Mouse (Mus musculus): Measurements from ENCODE around the gene Ms4a12. TPM values are rescaled to one million over a fixed set of nuclear protein-coding genes. Genes with fewer than 3 reads are reported as not detected.
"Not testable (repeated sequence)": the region's sequence is repeated elsewhere in the genome, so short reads cannot be mapped to it uniquely, and the experiment has no call there.

Ms4a12 gene
- polyA plus RNA-seq (2015; fragmentation: Nextera tagmentation; extraction: Ambion mirVana): not detected in 2 replicates

- Histone ChIP-seq H3K36me3 (ENCODE audit: control insufficient read depth, insufficient read depth, low read length) (no peaks in the 10 kb centered on the region), H3K4me3 (ENCODE audit: low read depth, low read length) (no peak within 1 kb of the TSS), H3K27me3 (ENCODE audit: control insufficient read depth, insufficient read depth, low read depth, low read length) (no peaks in the 10 kb centered on the region), H3K9me3 (replicated peaks; ENCODE audit: control insufficient read depth, low read length, poor library complexity, severe bottlenecking) (no peaks in the 10 kb centered on the region), H3K27ac (ENCODE audit: low read length) (no peak within 1 kb of the TSS), H3K4me1 (ENCODE audit: control insufficient read depth, insufficient read depth, low read length) (no peaks in the 10 kb centered on the region), H3K4me2 (ENCODE audit: low read length) (no peak within 1 kb of the TSS), H3K9ac (ENCODE audit: low read depth, low read length) (no peak within 1 kb of the TSS)
- 77% methylated on average over 5 of the region's 5 CpGs for WGBS
- ATAC-seq: no peak
These were observed at the start of gene Ms4a12 for GRCm38 (mm10) chr19:11232348-11232747. TSS of gene Ms4a12 (minus strand) at chr19:11232448.

GRCm38 (mm10) chr19:11280223-11280622 is 48.0 kb upstream of the Ms4a12 start:
- no peak overlapping the region for H3K4me3 ChIP-seq (ENCODE audit: low read depth, low read length)
- H3K27me3 ChIP-seq (ENCODE audit: control insufficient read depth, insufficient read depth, low read depth, low read length): no peaks in the 10 kb centered on the region
- no peak overlapping the region for H3K27ac ChIP-seq (ENCODE audit: low read length)
- WGBS: 84% methylated on average over 3 of the region's 3 CpGs
- H3K4me2 ChIP-seq (ENCODE audit: low read length): no peak overlapping the region
- no peaks in the 10 kb centered on the region for H3K4me1 ChIP-seq (ENCODE audit: control insufficient read depth, insufficient read depth, low read length)
- H3K36me3 ChIP-seq (ENCODE audit: control insufficient read depth, insufficient read depth, low read length): no peaks in the 10 kb centered on the region
- no peak overlapping the region for H3K9ac ChIP-seq (ENCODE audit: low read depth, low read length)
- H3K9me3 ChIP-seq (replicated peaks; ENCODE audit: control insufficient read depth, low read length, poor library complexity, severe bottlenecking): no peaks in the 10 kb centered on the region
- no peak for ATAC-seq

DNA sequence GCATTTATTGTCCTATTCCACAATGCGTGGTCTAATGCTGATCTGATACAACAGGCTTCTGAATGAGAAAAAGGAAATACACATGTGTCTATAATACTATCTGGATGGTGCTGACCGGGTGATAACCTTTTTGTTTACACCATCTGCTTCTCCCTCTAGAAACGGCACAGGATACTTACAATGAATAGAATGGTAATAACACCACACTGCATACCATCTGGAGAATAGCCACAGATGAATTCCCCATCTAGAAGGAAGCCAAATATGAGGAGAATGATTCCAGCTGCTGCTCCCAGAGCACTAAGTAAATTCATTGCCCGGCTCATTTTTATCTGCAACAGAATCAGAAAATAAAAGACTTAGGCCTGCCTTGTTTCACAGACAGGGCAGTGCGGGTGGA is 44.2 kb upstream of the Ms4a12 start:
- 72% methylated on average over 5 of the region's 5 CpGs for WGBS
- no peak overlapping the region for H3K27ac ChIP-seq (ENCODE audit: low read length)
- H3K4me2 ChIP-seq (ENCODE audit: low read length): no peak overlapping the region
- H3K4me3 ChIP-seq (ENCODE audit: low read depth, low read length): no peak overlapping the region
- ATAC-seq: no peak
- no peaks in the 10 kb centered on the region for H3K36me3 ChIP-seq (ENCODE audit: control insufficient read depth, insufficient read depth, low read length)
- no peaks in the 10 kb centered on the region for H3K27me3 ChIP-seq (ENCODE audit: control insufficient read depth, insufficient read depth, low read depth, low read length)
- H3K4me1 ChIP-seq (ENCODE audit: control insufficient read depth, insufficient read depth, low read length): no peaks in the 10 kb centered on the region
- no peak overlapping the region for H3K9ac ChIP-seq (ENCODE audit: low read depth, low read length)
- no peaks in the 10 kb centered on the region for H3K9me3 ChIP-seq (replicated peaks; ENCODE audit: control insufficient read depth, low read length, poor library complexity, severe bottlenecking)

DNA sequence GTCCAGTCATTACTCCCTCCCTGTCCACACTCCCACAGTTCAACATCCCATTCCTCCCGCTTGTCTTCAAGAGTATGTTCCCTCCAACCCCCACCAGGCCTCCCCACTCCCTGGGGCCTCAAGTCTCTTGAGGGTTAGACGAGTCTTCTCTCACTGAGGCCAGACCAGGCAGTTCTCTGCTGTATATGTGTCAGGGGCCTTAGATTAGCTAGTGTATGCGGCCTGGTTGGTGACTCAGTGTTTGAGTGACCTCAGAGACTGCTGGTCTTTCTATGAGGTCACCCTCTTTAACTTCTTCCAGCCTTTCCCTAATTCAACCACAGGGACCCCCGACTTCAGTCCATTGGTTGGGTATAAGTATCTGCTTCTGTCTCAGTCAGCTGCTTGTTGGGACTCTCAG is 34.7 kb upstream of the Ms4a12 start:
- H3K27ac ChIP-seq (ENCODE audit: low read length): no peak overlapping the region
- H3K4me3 ChIP-seq (ENCODE audit: low read depth, low read length): no peak overlapping the region
- ATAC-seq: no peak
- WGBS: 80% methylated on average over 4 of the region's 4 CpGs
- H3K9ac ChIP-seq (ENCODE audit: low read depth, low read length): no peak overlapping the region
- H3K9me3 ChIP-seq (replicated peaks; ENCODE audit: control insufficient read depth, low read length, poor library complexity, severe bottlenecking): no peaks in the 10 kb centered on the region
- no peak overlapping the region for H3K4me2 ChIP-seq (ENCODE audit: low read length)
- no peaks in the 10 kb centered on the region for H3K36me3 ChIP-seq (ENCODE audit: control insufficient read depth, insufficient read depth, low read length)
- no peaks in the 10 kb centered on the region for H3K4me1 ChIP-seq (ENCODE audit: control insufficient read depth, insufficient read depth, low read length)
- H3K27me3 ChIP-seq (ENCODE audit: control insufficient read depth, insufficient read depth, low read depth, low read length): no peaks in the 10 kb centered on the region

GRCm38 (mm10) chr19:11266052-11266845 is 34.0 kb upstream of the Ms4a12 start, which contains the start of gene Ms4a1:
TSS of gene Ms4a1 (minus strand) at chr19:11266241.
- Histone ChIP-seq H3K9me3 (replicated peaks; ENCODE audit: control insufficient read depth, low read length, poor library complexity, severe bottlenecking) (no peaks in the 10 kb centered on the region), H3K27ac (ENCODE audit: low read length) (no peak within 1 kb of the TSS), H3K9ac (ENCODE audit: low read depth, low read length) (no peak within 1 kb of the TSS), H3K36me3 (ENCODE audit: control insufficient read depth, insufficient read depth, low read length) (no peaks in the 10 kb centered on the region), H3K27me3 (ENCODE audit: control insufficient read depth, insufficient read depth, low read depth, low read length) (no peaks in the 10 kb centered on the region), H3K4me1 (ENCODE audit: control insufficient read depth, insufficient read depth, low read length) (no peaks in the 10 kb centered on the region), H3K4me2 (ENCODE audit: low read length) (no peak within 1 kb of the TSS), H3K4me3 (ENCODE audit: low read depth, low read length) (no peak within 1 kb of the TSS)
- 91% methylated on average over 8 of the region's 8 CpGs for WGBS
- ATAC-seq: no peak

DNA sequence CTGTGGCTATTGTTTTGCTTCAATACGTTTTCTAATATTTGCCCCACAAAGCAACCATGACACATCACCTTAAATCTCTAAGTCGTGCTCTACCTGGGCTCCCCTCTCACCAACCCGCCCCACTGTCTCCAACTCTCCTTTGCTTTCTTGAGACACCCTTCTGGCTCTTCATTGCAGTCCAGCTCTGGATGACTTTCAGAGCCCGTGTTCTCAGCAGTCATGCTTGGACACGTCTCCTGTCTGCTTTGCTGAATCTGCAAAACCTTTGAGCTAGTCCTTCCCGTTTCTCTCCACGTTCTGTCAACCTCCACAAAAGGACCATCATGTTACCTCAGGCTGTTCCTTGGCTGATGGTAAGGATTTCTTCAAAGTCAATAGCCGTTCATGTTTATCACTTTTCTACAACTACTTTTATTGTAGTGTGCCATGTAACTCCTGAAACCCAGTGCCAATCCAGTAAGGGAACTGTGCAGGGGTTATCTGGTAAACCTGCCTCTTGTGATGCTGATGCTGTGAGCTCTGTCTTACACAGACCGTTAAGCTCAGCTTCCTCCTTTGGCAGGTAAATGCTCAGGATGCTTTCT is 32.4 kb upstream of the Ms4a12 start:
- no peak for ATAC-seq
- no peaks in the 10 kb centered on the region for H3K36me3 ChIP-seq (ENCODE audit: control insufficient read depth, insufficient read depth, low read length)
- no peak overlapping the region for H3K4me3 ChIP-seq (ENCODE audit: low read depth, low read length)
- H3K4me2 ChIP-seq (ENCODE audit: low read length): no peak overlapping the region
- no peak overlapping the region for H3K27ac ChIP-seq (ENCODE audit: low read length)
- WGBS: 84% methylated on average over 9 of the region's 9 CpGs
- no peak overlapping the region for H3K9ac ChIP-seq (ENCODE audit: low read depth, low read length)
- H3K4me1 ChIP-seq (ENCODE audit: control insufficient read depth, insufficient read depth, low read length): no peaks in the 10 kb centered on the region
- H3K27me3 ChIP-seq (ENCODE audit: control insufficient read depth, insufficient read depth, low read depth, low read length): no peaks in the 10 kb centered on the region
- H3K9me3 ChIP-seq (replicated peaks; ENCODE audit: control insufficient read depth, low read length, poor library complexity, severe bottlenecking): no peaks in the 10 kb centered on the region

- Histone ChIP-seq H3K4me3 (ENCODE audit: low read depth, low read length) (no peak overlapping the region), H3K9ac (ENCODE audit: low read depth, low read length) (no peak overlapping the region), H3K9me3 (replicated peaks; ENCODE audit: control insufficient read depth, low read length, poor library complexity, severe bottlenecking) (no peaks in the 10 kb centered on the region), H3K27ac (ENCODE audit: low read length) (no peak overlapping the region), H3K4me1 (ENCODE audit: control insufficient read depth, insufficient read depth, low read length) (no peaks in the 10 kb centered on the region), H3K4me2 (ENCODE audit: low read length) (no peak overlapping the region), H3K27me3 (ENCODE audit: control insufficient read depth, insufficient read depth, low read depth, low read length) (no peaks in the 10 kb centered on the region), H3K36me3 (ENCODE audit: control insufficient read depth, insufficient read depth, low read length) (no peaks in the 10 kb centered on the region)
- no peak for ATAC-seq
- 84% methylated on average over 3 of the region's 3 CpGs for WGBS
These were observed 31.3 kb upstream of the Ms4a12 start for GRCm38 (mm10) chr19:11263549-11263948.

DNA sequence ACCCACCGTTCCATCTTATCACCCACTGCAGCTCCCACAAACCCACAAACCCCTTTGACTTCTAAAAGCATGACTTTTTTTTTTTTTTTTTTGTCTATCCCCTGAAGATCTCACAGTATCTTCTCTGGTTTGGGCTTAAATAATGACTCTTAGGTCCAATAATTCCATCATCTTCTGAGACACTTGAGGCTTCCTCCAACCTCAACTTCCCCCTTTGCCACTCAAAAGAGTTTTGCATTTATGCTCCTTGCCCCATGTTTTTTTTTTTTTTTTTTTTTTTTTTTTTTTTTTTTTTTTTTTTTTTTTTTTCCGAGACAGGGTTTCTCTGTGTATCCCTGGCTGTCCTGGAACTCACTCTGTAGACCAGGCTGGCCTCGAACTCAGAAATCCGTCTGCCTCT is 30.7 kb upstream of the Ms4a12 start:
- H3K36me3 ChIP-seq (ENCODE audit: control insufficient read depth, insufficient read depth, low read length); H3K27me3 ChIP-seq (ENCODE audit: control insufficient read depth, insufficient read depth, low read depth, low read length); H3K4me3 ChIP-seq (ENCODE audit: low read depth, low read length); H3K9ac ChIP-seq (ENCODE audit: low read depth, low read length); H3K9me3 ChIP-seq (replicated peaks; ENCODE audit: control insufficient read depth, low read length, poor library complexity, severe bottlenecking); ATAC-seq; H3K4me2 ChIP-seq (ENCODE audit: low read length); H3K27ac ChIP-seq (ENCODE audit: low read length); H3K4me1 ChIP-seq (ENCODE audit: control insufficient read depth, insufficient read depth, low read length): not testable (repeated sequence)
- 81% methylated on average over 4 of the region's 4 CpGs for WGBS

- H3K36me3 ChIP-seq (ENCODE audit: control insufficient read depth, insufficient read depth, low read length): no peaks in the 10 kb centered on the region
- no peak overlapping the region for H3K9ac ChIP-seq (ENCODE audit: low read depth, low read length)
These were observed 29.3 kb upstream of the Ms4a12 start for GRCm38 (mm10) chr19:11261522-11261921.

More at GRCm38 (mm10) chr19:11261522-11261921, 29.3 kb upstream of the Ms4a12 start:
- Histone ChIP-seq H3K27ac (ENCODE audit: low read length) (no peak overlapping the region), H3K4me1 (ENCODE audit: control insufficient read depth, insufficient read depth, low read length) (no peaks in the 10 kb centered on the region), H3K27me3 (ENCODE audit: control insufficient read depth, insufficient read depth, low read depth, low read length) (no peaks in the 10 kb centered on the region), H3K4me2 (ENCODE audit: low read length) (no peak overlapping the region), H3K9me3 (replicated peaks; ENCODE audit: control insufficient read depth, low read length, poor library complexity, severe bottlenecking) (no peaks in the 10 kb centered on the region), H3K4me3 (ENCODE audit: low read depth, low read length) (no peak overlapping the region)
- ATAC-seq: no peak
- 92% methylated on average over 2 of the region's 2 CpGs for WGBS
